Mouse (Mus musculus): Measurements from ENCODE around the gene Cxcl9.

- TF ChIP-seq CTCF (IDR thresholded peaks at IDR 0.05; ENCODE audit: low read depth, low read length) (no peak), POLR2A (IDR thresholded peaks at IDR 0.05; ENCODE audit: extremely low read depth, insufficient read depth, low read length) (no peak)
Observed at GRCm38 (mm10) chr5:92283107-92283506, 44.8 kb downstream of the Cxcl9 start.
